Mouse (Mus musculus) ES-Bruce4 (cell line): ENCODE results near the gene Foxd1.

Experiments used
- CTCF ChIP-seq: IDR thresholded peaks from one replicate; pipeline ENCODE4 v1.8.1; 2011; ENCODE audit warnings: low read depth, low read length
- POLR2A ChIP-seq: IDR thresholded peaks from one replicate; pipeline ENCODE4 v1.8.1; 2011; ENCODE audit warnings: low read length; ENCODE audit not compliant: insufficient read depth

GRCm38 (mm10) chr13:98366469-98367275 is 12.6 kb downstream of the Foxd1 start:
- TF ChIP-seq POLR2A, result no peak
- no peak for TF ChIP-seq CTCF
